Mouse (Mus musculus) thymus, postnatal 36 days (tissue): ENCODE results near the gene Serpinf2.

Experiments
- DNase-seq, 2 experiments: peaks; one replicate each; pipeline ENCODE4 v3.0.0; 2022; ENCODE audit warnings: mixed read lengths in 2 of 2

Serpinf2 gene

GRCm38 (mm10) chr11:75429019-75429705, 10.2 kb downstream of the Serpinf2 start:
- DNase-seq = peak; percentile 53 to 67

GRCm38 (mm10) chr11:75424459-75424858, 14.9 kb downstream of the Serpinf2 start:
- DNase-seq = no peak

- DNase-seq = no peak
These were observed 15.4 kb downstream of the Serpinf2 start for GRCm38 (mm10) chr11:75424033-75424432.

- no peak for DNase-seq
These were observed 16.3 kb downstream of the Serpinf2 start for GRCm38 (mm10) chr11:75423091-75423490.

- DNase-seq = no peak
These were observed 17.2 kb downstream of the Serpinf2 start, which contains the start of gene Serpinf1 for GRCm38 (mm10) chr11:75422013-75422792. TSS of gene Serpinf1 (minus strand) at chr11:75422701.

- no peak for DNase-seq
These were observed 17.9 kb downstream of the Serpinf2 start for GRCm38 (mm10) chr11:75421375-75422012.

- no peak for DNase-seq
These were observed 18.5 kb downstream of the Serpinf2 start for GRCm38 (mm10) chr11:75420810-75421374.

- DNase-seq = no peak
These were observed 19.4 kb downstream of the Serpinf2 start for GRCm38 (mm10) chr11:75420037-75420436.

GRCm38 (mm10) chr11:75415994-75416393, 23.4 kb downstream of the Serpinf2 start:
- DNase-seq = peak in 1 of 2 experiments; percentile 30

GRCm38 (mm10) chr11:75415096-75415495, 24.3 kb downstream of the Serpinf2 start:
- DNase-seq = peak; percentile 18 to 39

GRCm38 (mm10) chr11:75410591-75410990, 28.8 kb downstream of the Serpinf2 start:
- DNase-seq = peak; percentile 30 to 43

- DNase-seq = peak; percentile 59 to 76
These were observed 29.5 kb downstream of the Serpinf2 start for GRCm38 (mm10) chr11:75409679-75410575.

GRCm38 (mm10) chr11:75406865-75407264, 32.5 kb downstream of the Serpinf2 start:
- peak; percentile 74 to 78 for DNase-seq

GRCm38 (mm10) chr11:75406104-75406503, 33.3 kb downstream of the Serpinf2 start:
- DNase-seq = no peak

- DNase-seq = no peak
These were observed 34.6 kb downstream of the Serpinf2 start for GRCm38 (mm10) chr11:75404801-75405200.

- DNase-seq = no peak
These were observed 35.9 kb downstream of the Serpinf2 start for GRCm38 (mm10) chr11:75403301-75404052.

- DNase-seq = no peak
These were observed 37.1 kb downstream of the Serpinf2 start for GRCm38 (mm10) chr11:75402271-75402690.

- DNase-seq = no peak
These were observed 39.3 kb downstream of the Serpinf2 start for GRCm38 (mm10) chr11:75400099-75400498.

GRCm38 (mm10) chr11:75399411-75399841, 40.0 kb downstream of the Serpinf2 start:
- no peak for DNase-seq

GRCm38 (mm10) chr11:75397452-75397851, 41.9 kb downstream of the Serpinf2 start:
- DNase-seq = no peak

GRCm38 (mm10) chr11:75395611-75396010, 43.8 kb downstream of the Serpinf2 start:
- no peak for DNase-seq
